Mouse (Mus musculus) thymus, postnatal 36 days (tissue): ENCODE measurements around the gene Ppox.

Experiments used
- DNase-seq, 2 experiments: peaks; one replicate each; pipeline ENCODE4 v3.0.0; 2022; ENCODE audit warnings: mixed read lengths in 2 of 2

The Ppox gene

DNA sequence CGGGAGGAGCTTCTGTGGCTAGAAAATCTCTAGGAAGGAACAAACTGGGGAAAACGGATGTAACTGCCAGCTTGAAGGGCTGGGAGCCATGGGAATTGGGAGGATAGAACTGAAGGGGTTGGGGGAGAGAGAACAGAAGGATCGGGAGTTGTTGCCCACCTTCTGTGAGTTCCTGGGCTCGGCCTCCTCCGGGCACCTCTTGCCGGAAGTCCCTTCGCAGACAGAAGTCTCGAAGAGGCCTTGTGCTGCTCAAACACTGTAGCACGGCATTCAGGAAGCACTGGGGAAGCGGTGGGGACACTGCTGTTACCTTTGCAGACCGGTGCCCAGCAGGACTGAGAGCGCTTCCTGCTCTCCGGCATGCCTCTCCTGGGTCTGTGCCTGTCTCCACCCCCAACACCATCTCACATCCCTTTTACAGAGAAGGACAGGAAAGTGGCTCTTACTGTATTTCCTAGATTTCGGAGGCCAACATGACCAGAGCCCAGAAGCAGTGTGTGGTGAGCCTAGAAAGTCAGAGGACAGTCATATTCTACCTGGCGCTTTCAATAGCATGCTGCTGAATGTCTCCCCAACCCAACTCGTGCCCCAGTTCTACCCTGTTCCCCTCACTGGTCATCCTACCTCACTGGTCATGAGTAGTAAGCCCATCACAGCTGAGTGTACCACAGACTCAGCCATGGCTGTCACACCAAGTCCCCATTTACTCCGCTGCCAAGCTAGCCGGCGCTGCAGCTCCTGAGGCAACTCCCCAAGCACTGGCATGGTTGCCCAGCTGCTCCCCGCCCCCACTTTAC lies 4.3 kb upstream of the Ppox start:
- no peak for DNase-seq

DNA sequence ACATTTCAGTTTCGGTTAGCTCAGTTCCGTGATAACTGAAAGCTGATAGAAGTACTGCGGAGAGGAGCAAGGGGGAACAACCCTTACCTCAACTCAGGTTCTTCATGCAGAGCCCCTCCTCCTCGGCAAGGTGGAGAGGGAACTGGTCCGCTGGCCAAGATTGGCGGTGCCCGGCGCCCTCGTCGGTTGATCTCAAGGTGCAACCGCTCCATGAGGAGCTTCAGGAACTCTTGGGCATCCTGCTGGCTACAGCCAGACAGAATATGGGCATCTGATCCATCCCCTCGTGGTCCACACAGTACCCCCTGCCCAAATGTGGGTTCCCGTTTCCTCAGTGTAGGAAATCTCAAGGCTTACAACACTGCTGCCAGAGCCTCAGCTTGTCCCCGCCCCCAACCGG lies 3.5 kb upstream of the Ppox start:
- DNase-seq, result no peak

DNA sequence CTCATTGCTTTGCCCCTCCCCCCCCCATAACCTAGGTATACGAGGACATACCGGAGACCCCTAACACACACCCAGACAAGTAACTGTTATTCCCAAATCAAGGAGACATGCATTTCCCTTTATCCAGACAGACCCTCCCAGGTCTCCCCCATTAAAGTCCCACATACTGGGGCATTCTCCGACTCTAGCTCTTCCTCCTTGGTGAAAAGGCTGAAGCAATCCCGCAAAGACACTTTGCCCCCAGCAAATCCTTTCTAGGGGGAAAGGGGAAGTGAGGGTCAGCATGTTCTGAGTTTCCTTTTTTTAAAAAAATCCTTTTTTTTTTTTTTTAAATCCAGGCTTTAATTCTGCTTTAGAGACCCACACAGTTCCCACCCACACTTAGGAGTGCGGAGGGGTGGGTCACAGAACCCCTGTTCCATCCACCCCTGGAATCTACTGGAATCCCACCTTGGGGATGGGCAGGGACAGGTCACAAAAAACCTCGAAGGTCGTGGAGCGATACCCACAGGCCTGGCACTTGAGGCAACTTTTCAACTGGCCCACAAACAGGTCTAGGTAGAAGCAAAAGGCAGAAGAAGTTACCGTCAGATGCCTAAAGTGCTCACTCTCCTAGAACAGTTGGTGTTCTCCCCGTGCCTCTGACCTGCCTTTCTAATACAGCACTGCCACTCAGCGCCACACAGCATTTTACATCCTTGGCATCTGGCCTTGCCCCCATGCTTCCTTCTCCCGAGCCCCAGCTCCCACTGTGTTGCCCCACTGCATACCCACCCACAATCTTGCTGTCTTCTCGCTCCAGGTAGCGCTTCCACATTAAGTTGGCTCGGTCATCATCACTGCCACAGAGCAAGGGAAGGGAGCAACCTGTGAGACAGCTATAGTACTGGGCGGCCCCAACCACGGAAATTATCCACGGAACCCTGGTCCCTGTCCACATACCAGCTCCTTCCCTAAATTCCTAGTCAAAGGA lies 2.5 kb upstream of the Ppox start:
- DNase-seq, result no peak

DNA sequence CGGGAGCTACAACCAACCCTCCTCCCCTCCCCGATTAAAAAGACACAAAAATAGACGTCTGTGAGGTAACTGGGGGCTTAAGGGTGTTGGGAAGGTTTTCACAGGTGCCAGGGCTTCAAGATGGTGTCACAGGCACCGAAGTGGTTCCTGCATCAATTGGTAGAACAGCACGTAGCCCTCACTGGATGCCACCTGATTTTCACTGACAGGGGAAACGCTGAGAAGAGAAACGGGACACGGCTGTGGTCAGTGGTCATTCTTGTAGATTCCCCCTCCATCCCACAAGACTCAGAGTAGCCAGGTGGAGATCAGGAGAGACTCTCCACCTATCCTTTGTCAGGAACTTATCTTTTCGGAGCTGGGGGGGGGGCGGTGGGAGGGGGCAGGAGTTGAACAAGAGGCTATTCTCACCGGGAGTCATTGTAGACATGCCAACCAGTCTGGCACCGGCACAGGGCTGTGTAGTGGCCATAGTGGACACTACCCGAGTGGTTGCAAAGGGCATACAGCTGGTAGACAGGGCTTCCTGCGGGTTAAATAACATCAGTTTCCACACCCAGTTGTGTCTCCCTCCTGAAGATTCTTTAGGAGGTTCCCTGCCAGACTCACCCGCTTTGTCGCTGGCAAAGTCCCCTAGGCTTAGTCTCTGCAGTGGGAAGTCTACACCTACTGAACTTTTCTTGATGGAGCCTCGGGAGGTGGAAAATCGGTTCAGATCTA lies 1.3 kb upstream of the Ppox start:
- no peak for DNase-seq

DNA sequence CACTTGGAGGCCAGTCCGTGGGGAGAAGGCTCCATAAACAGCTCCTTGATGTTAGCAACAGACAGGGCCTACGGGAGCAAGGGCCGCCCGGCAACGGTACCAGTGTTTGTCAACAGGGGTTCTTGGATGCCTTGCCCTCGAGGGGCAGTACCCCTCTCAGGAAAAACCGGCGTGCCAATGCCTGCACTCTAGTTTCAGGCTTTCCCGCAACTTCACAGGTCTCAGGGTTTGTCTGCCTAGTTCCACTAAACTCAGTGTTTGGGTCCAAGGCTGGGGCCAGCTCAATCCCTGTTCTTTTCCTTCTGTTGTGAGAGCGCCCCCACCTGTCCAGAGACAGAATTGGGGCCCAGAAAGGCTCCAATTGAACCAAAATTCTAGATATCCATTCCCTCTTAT lies 540 bp upstream of the Ppox start:
- DNase-seq, result peak; percentile 70 to 82

DNA sequence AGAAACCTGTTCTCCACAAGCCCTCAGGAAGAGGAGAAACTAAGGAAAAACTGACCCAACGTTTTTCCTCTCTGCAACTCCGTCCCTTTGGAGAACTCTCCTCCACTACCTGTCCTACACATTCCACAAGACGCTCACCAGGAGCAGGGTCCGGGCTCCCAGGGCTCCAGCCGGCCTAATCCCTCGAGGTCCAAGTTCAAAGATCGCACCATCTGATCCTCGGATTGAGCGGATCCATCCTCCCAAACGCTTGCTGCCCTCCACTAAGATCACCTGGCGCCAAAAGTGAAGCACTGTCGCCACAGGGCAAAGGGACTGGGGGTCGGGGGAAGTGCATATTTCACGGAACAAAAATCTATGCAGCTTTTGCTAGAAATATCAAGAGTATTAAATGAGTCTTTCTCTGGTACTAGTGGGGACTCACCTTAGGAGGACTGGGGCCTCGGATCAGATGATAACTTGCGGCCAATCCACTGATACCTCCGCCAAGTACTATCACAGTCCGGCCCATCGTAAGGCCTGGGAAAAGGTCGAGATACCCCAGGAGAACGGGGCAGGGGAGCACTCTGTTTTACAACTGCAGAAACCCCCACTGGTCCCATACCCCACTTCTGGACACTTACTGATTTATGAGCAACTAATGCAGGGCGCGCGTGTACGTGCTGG lies 603 bp downstream of the Ppox start:
- no peak for DNase-seq

DNA sequence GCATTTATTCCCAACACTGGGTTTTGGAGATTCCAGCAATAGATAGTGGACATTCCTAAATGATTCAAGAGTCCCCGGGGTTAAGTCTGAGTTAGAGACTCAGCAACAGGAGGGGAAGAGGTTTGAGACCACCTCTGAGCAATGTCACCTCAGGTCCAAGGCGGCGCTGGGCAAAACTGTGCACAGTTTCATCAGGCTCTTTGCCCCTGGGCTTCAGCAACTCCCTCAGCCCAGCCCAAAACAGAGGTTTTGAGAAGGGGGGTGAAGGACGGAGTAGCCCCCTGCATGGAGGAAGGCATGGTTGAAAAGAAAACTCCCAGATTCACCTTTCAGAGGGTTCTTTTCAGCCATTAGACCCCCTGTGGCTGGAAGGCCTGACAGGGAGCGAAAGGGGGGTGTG lies 1.3 kb downstream of the Ppox start:
- DNase-seq, result no peak

DNA sequence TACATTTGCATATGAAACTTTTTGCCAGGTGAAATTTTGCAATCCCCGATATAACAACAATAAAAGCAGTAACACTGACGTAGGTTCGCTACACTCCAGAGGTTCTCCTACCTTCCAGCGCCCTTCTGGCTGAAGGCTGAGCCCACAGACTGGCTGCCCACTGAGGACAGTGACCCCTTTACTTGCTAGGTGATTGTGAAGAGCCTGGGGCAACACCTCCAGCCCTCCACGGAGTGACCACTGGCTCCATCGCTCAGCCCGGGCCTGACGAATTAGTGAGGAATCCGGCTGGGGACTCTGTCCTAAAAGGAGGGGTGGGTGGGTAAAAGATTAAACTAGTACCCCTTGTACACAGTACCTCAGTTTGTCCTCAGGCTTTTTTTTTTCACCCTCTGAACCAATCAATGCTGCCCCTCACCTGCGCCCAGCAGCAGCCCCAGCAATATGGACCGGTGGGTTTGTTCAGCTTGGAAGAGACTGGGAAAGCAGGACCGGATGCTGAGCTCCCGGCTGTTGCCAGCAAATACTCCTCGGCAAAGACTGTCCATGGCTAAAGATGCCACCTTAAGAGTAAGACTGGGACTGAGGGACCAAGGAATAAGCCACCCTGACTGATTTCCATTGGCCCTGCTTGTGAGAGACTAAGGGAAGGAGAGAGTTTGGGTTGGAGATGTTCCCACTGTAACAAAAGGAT lies 1.8 kb downstream of the Ppox start:
- DNase-seq, result no peak

DNA sequence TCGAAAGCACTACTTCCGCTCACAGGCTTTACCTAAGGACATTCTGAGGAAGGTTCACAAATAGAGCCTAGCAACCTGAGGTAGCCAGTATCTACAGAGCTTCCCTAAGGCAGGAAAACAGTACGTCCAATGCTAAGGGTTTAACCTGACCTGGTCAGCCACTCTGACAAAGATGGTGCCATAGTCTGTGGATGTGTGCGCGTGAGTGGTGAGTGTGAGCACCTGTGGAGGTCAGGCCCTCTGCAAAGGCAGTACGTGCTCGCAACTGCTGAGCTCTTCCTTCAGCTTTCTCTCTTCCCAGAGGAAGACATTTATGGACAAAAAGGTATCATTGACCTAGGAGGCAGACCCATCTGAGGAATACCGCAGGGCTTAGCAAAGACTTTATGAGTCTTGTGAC lies 2.5 kb downstream of the Ppox start:
- DNase-seq, result no peak

DNA sequence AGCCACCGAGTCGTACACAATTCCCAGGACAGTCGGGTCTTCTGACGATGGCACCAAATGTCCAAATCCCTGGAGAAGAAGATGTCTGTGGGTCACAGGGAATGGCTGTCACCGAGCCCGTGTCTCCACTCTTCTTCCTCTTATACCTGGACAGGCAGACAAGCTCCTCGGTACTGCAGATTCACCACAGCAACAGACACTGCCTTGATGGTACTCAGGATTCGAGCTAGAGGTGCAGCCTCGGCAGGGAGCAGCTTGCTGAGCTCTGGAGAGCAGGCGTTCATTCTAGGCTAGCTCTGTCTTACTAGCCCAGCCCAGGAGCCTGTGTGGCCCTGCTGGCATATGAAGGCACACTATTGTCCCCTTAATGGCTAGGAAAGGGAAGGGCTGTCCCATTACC lies 3.2 kb downstream of the Ppox start:
- DNase-seq, result no peak

DNA sequence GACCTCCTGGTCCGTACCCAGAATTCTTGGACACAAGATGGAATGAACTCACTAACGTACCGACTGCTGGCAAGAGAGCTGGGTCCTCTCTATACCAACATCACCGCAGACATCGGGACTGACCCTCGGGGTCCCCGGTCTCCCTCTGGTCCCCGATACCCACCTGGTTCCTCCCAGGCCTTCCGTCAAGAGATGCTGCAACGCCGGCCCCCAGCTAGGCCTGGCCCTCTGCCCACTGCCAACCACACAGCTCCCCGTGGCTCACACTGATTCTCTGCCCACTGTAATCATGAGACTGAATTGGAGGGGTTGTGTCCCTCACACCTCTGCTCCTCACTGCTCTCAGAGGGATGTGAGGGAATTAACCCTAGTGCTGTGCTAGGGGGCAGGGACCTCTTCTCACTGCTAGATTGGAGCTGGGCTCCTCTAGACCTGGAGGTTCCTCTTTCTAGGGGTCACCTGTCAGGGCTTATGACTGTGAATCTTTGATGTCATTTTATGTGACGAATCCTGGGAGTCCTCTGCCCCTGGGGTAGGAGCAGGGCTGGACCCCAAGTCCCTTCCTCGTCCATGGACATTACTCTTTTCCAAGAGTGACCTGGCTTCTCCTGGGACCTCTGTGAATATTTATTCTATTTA lies 4.8 kb downstream of the Ppox start:
- no peak for DNase-seq

DNA sequence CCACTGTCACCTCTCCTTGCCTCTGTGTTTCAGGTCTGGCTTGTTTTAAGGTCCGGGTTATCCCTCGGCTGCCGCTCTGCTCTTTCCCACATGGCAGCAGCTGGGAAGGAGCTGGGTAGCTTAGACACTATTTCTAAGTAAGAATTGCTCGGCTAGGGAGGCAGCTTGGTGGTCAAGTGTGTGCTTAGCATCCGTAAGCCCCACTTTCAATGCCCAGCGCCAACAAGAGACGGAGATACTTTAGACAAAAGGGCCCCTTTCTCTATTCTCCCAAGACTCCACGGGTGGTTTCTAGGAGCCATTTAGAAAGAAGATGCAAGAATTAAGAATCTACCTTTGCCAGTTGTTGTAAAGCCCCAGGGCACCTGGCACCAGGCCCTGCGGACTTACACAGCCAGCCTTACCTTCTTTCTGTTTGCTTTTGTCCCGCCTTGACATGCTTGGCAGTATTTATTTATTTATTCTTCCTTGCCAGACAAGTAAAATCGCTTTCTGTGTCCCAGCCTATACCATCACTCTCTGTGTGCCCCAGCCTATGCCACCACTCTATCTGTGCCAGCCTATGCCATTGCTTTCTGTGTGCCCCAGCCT lies 5.7 kb downstream of the Ppox start:
- DNase-seq, result no peak

DNA sequence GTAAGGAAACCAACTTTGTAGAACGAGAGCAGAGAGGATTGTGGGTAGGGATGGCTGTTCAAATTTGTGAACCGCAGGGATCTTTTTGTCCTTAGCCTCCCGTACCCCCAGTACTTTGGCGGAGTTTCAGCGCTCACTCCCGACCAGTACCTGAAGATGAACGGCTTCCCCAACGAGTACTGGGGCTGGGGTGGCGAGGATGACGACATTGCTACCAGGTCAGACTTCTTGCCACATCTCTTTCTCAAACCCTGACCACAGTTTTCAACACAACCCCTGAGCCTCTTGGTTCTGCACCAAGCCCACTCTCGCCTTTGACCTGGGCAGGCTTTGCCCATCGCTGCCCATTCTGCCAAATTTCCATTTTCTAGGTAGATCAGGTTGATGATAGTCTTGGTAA lies 6.8 kb downstream of the Ppox start:
- DNase-seq, result peak in 1 of 2 experiments; percentile 6

DNA sequence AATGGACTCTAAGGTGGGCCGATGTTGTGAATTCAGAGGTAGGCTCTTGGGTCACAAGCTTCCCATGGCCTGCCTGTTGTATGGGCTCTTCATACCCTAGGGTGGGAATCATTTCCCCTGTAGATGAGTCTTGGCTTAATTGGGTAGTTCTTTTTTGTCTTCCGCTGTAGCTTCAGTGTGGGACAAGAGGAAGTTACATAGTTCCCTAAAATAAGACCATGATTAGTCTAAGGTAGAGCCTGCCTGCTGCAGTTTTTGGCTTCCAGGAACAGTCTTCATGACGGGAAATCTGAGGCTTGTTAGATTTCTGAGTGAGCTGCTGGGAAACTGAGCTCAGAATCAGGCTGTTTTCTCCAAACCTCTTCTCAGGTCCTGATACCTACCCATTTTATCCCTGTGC lies 8.9 kb downstream of the Ppox start:
- peak in 1 of 2 experiments; percentile 1 for DNase-seq

DNA sequence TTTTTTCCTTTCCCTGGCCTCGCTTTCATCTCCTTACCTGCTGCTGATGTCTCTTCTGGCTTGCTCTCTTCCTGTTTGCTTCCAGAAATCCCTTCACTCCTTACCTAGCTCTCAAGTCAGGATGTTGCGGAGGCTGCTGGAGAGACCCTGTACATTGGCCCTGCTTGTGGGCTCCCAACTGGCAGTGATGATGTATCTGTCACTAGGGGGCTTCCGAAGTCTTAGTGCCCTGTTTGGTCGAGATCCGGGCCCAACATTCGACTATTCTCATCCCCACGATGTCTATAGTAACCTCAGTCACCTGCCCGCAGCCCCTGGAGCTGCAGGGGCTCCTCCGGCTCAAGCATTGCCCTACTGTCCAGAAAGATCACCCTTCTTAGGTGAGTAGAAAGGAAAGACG lies 9.4 kb downstream of the Ppox start:
- DNase-seq, result no peak

DNA sequence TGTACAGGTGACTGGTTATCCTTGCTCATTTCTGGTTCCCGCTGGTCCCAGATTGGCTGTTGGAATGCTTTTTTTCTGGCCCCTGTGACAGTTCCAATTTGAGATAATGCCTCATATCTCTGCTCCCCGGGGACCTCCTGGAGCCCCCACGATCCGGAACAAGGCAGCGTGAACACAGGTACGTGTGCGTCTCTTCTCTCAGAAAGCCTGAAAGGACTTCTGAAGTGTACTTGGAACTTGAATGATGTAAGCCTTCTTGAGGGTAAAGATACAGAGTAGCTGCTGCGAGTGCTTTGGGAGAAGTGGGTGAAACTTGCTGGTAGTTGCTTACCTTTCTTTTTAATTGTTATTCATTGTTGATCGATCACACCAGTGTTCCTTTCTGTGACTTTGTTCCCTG lies 9.8 kb downstream of the Ppox start:
- DNase-seq, result no peak

DNA sequence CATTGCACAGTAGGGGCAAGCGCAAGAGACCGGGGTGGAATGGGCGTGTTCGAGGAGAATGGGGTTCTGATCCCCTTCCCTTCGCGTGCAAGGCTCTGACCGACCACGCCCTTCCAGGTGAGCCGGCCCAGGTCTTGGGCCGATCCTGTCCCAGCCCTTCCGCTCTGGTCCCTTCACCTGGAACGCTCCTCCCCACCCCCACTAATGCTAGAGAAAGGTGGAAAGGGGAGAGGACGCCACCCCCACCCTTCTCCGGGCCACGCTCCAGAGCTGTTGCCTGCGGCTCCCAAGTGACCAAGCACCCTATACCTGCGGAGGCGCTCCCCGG lies 10.4 kb downstream of the Ppox start:
- no peak for DNase-seq

DNA sequence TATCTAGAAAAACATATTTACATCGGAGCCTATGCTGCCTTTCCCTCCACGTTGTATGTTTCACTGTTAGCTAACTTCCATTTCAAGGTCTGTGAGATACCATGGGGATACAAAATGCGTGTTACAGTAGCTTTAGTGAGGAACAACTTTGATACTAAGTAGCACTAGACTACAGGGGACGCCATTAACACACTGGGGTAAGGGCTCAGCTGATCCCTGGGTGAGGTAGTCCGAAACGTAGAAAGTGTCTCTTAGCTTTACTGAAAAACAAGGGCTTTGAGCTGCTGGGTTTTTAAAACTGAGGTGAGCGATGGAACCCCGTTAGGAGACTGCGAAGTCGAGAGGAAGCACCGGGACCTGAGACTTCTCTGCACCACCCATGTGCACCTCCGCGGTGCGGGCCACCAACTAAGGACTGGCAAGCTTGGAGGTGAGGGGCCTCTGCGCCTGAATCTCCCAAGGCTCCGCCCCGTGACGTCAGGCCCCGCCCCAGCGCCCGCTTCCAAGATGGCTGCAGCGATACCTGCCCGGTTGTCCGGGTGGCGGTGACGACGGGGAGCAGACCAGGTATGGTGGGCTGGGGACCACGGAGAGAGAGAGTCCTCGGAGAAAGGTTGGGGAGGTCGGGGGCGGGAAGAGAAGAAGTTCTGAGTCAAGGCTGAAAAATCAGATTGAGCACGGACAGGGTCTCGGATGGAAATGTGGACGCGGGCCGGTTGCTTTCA lies 11.0 kb downstream of the Ppox start, which contains the start of gene B4galt3:
TSS of gene B4galt3 (plus strand) at position 481 of the 725 bp plus-strand sequence.
- peak; percentile 98 to 99 for DNase-seq

DNA sequence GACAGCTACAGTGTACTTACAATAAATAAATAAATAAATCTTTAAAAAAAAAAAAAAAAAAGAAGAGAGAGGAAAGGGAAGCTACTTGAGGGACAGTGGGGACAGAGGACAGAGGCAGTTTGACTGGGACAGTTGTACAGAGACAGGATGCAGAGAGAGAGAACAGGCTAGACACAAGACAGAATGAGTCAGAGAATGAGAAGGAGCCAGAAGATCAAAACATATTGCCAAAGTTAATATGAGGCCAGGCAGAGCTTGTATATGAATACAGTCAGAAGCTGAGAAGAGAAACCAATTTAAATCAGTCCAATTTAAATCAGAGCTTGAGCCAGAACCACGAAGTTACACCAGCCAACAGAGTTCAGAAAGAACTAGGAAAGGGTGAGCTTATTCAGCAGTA lies 12.6 kb downstream of the Ppox start:
- no peak for DNase-seq

DNA sequence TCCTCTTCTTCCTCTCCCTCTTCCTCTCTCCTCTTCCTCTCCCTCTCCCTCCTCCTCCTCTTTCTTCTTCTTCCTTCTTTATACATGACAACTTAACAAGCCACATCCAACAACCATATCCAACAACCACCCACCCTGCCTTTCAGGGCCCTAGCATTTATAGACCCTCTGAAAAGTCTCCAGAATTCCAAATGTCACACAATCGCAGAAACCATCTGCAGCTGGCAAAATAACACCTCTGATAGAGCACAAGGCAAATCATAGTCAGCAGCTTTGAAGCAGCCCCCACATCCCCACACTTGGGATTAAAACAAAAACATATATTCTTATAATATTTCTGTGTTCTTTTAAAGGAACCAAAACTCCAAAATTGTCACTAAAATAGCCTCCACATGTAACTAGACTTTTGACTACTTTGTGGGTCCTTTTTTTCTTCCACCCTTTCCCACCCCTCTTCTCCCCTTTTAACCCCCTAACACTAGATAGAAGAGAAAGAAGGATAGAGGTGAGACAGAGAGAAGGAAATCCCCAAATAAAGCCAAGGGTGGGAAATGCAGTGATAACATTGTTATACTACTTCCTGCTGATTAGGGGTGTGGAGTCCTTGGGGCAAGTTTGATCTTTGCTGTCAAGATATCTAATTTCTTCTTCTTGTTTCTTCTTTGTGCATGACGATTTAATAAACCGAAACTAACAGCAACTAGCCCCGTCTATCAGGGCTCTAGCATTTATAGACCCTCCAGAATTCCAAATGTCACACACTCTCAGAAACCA lies 14.8 kb downstream of the Ppox start:
- no peak for DNase-seq
